Mouse (Mus musculus) stomach, postnatal 0 days (tissue): ENCODE measurements at regions not wholly inside any gene's neighbourhood (a gene's known extent, or its start where the extent isn't known, plus 50 kb on each side); places are given as distances from the start of the nearest gene placed in this dataset.

Experiments
- ATAC-seq: fragments of 200-750 bp; cut with Nextera tagmentation; 2 replicates; pipeline ENCODE4 v1.8.0; 2017; ENCODE audit not compliant: low FRiP score, low TSS enrichment
- DNase-seq: peaks from one replicate; pipeline ENCODE4 v3.0.0-alpha.2; 2016; ENCODE audit warnings: low spot score
- H3K27ac ChIP-seq: fragments of 300-500 bp; sonication (generic); replicated peaks from 2 replicates; pipeline ENCODE4 v1.5.1; 2014; ENCODE audit warnings: mild to moderate bottlenecking, control low read depth
- H3K27me3 ChIP-seq: fragments of 300-500 bp; sonication (generic); 2 replicates; pipeline ENCODE4 v1.6.1; 2014; ENCODE audit warnings: low read length; ENCODE audit not compliant: control insufficient read depth, insufficient read depth
- H3K36me3 ChIP-seq: fragments of 300-500 bp; sonication (generic); 2 replicates; pipeline ENCODE4 v1.6.1; 2014; ENCODE audit warnings: low read length, mixed read lengths; ENCODE audit not compliant: control insufficient read depth, insufficient read depth
- H3K4me1 ChIP-seq: fragments of 300-500 bp; sonication (generic); replicated peaks from 2 replicates; pipeline ENCODE4 v1.6.1; 2014; ENCODE audit warnings: antibody characterized with exemption; ENCODE audit not compliant: control insufficient read depth, insufficient read depth
- H3K4me2 ChIP-seq: fragments of 300-500 bp; sonication (generic); replicated peaks from 2 replicates; pipeline ENCODE4 v1.6.1; 2014; ENCODE audit warnings: low read depth, mild to moderate bottlenecking, control low read depth, moderate library complexity
- H3K4me3 ChIP-seq: fragments of 300-500 bp; sonication (generic); 2 replicates; pipeline ENCODE4 v1.5.1; 2014; ENCODE audit warnings: low read depth, low read length, control low read depth
- H3K9ac ChIP-seq: fragments of 300-500 bp; sonication (generic); 2 replicates; pipeline ENCODE4 v1.6.1; 2014; ENCODE audit warnings: mild to moderate bottlenecking, low read length, control low read depth, mixed read lengths
- H3K9me3 ChIP-seq: fragments of 300-500 bp; sonication (generic); 2 replicates; pipeline ENCODE4 v1.6.1; 2016; ENCODE audit warnings: low read length; ENCODE audit not compliant: control insufficient read depth
- CTCF ChIP-seq: IDR thresholded peaks from 2 replicates; pipeline ENCODE4 v1.5.1; 2016; ENCODE audit warnings: antibody characterized with exemption, low read depth, mild to moderate bottlenecking, moderate library complexity
- EP300 ChIP-seq: optimal IDR thresholded peaks from 2 replicates; pipeline ENCODE3; 2016; ENCODE audit warnings: antibody characterized with exemption
- WGBS: fragments of 180-500 bp; shearing (Covaris S2); extraction: QIAGEN DNeasy Blood & Tissue Kit; methylation state at CpG from one replicate; pipeline ENCODE4 v1.1.7; 2014; 5-methylcytosine and 5-hydroxymethylcytosine counted together

- WGBS: 84% methylated on average over 10 of the region's 10 CpGs
- Histone ChIP-seq H3K27ac (no peak overlapping the region), H3K27me3 (no peaks in the 10 kb centered on the region), H3K36me3 (no peaks in the 10 kb centered on the region), H3K4me3 (no peak overlapping the region), H3K9me3 (no peaks in the 10 kb centered on the region), H3K4me2 (no peak overlapping the region), H3K9ac (no peak overlapping the region), H3K4me1 (no peaks in the 10 kb centered on the region)
- DNase-seq (no peak), ATAC-seq (no peak)
- TF ChIP-seq EP300 (no peak), CTCF (no peak)
Observed at GRCm38 (mm10) chr16:78067532-78068118, 233.7 kb upstream of the Cxadr start.

GRCm38 (mm10) chr16:78060516-78060915 is 240.8 kb upstream of the Cxadr start:
- Histone ChIP-seq H3K4me1 (no peaks in the 10 kb centered on the region), H3K9ac (no peak overlapping the region), H3K4me3 (no peak overlapping the region), H3K4me2 (no peak overlapping the region), H3K27me3 (no peaks in the 10 kb centered on the region), H3K36me3 (no peaks in the 10 kb centered on the region), H3K9me3 (no peaks in the 10 kb centered on the region), H3K27ac (no peak overlapping the region)
- 52% methylated on average over 6 of the region's 6 CpGs for WGBS
- no peak for DNase-seq
- ATAC-seq: no peak
- TF ChIP-seq CTCF: no peak
- TF ChIP-seq EP300: no peak

GRCm38 (mm10) chr16:78057549-78057948 is 243.7 kb upstream of the Cxadr start:
- ATAC-seq: no peak
- TF ChIP-seq EP300: no peak
- TF ChIP-seq CTCF: no peak
- no peak overlapping the region for H3K9ac ChIP-seq

GRCm38 (mm10) chr16:78052133-78052532 is 249.2 kb upstream of the Cxadr start:
- 33% methylated on average over 7 of the region's 7 CpGs for WGBS
- no peak for DNase-seq

More at GRCm38 (mm10) chr16:78057549-78057948, 243.7 kb upstream of the Cxadr start:
- H3K27ac ChIP-seq: no peak overlapping the region
- no peak overlapping the region for H3K4me3 ChIP-seq
- H3K36me3 ChIP-seq: no peaks in the 10 kb centered on the region
- no peaks in the 10 kb centered on the region for H3K4me1 ChIP-seq
- H3K27me3 ChIP-seq: no peaks in the 10 kb centered on the region
- 46% methylated on average over 3 of the region's 3 CpGs for WGBS
- no peak for DNase-seq
- no peak overlapping the region for H3K4me2 ChIP-seq
- H3K9me3 ChIP-seq: no peaks in the 10 kb centered on the region

GRCm38 (mm10) chr16:78040149-78040920 is 261.0 kb upstream of the Cxadr start:
- TF ChIP-seq CTCF (no peak), EP300 (no peak)
- Histone ChIP-seq H3K27me3 (no peaks in the 10 kb centered on the region), H3K27ac (no peak overlapping the region), H3K4me2 (no peak overlapping the region), H3K4me1 (no peaks in the 10 kb centered on the region), H3K9me3 (no peaks in the 10 kb centered on the region), H3K4me3 (no peak overlapping the region), H3K36me3 (no peaks in the 10 kb centered on the region), H3K9ac (no peak overlapping the region)
- ATAC-seq (no peak), DNase-seq (no peak)
- 48% methylated on average over 4 of the region's 4 CpGs for WGBS

More at GRCm38 (mm10) chr16:78052133-78052532, 249.2 kb upstream of the Cxadr start:
- no peak overlapping the region for H3K9ac ChIP-seq
- no peaks in the 10 kb centered on the region for H3K4me1 ChIP-seq
- TF ChIP-seq CTCF (no peak), EP300 (no peak)
- H3K27me3 ChIP-seq: no peaks in the 10 kb centered on the region
- H3K4me2 ChIP-seq: no peak overlapping the region
- H3K9me3 ChIP-seq: no peaks in the 10 kb centered on the region
- no peaks in the 10 kb centered on the region for H3K36me3 ChIP-seq
- H3K27ac ChIP-seq: no peak overlapping the region
- H3K4me3 ChIP-seq: no peak overlapping the region
- ATAC-seq: no peak; the same call in 1 of the 2 replicates

- WGBS: 65% methylated on average over 8 of the region's 8 CpGs
Observed at GRCm38 (mm10) chr16:78019605-78020285, 281.5 kb upstream of the Cxadr start.

More at GRCm38 (mm10) chr16:78019605-78020285, 281.5 kb upstream of the Cxadr start:
- no peak overlapping the region for H3K27ac ChIP-seq
- H3K9ac ChIP-seq: no peak overlapping the region
- DNase-seq (no peak), ATAC-seq (no peak)
- no peaks in the 10 kb centered on the region for H3K27me3 ChIP-seq
- H3K4me1 ChIP-seq: no peaks in the 10 kb centered on the region
- TF ChIP-seq CTCF (no peak), EP300 (no peak)
- H3K4me3 ChIP-seq: no peak overlapping the region
- no peaks in the 10 kb centered on the region for H3K36me3 ChIP-seq
- no peak overlapping the region for H3K4me2 ChIP-seq
- H3K9me3 ChIP-seq: no peaks in the 10 kb centered on the region
